Mouse (Mus musculus): ENCODE results near the gene Gtsf1l. TPM values are rescaled to one million over a fixed set of nuclear protein-coding genes. Genes with fewer than 3 reads are reported as not detected.

The Gtsf1l gene
- polyA plus RNA-seq (2016; fragmentation: Nextera tagmentation; extraction: Ambion mirVana), result not detected in 2 replicates

GRCm38 (mm10) chr2:163087728-163088127 lies at the start of gene Gtsf1l:
Gene Gtsf1l, minus strand, starts transcription at chr2:163087855.
- Histone ChIP-seq H3K27ac (no peak within 1 kb of the TSS), H3K4me1 (replicated peaks) (no peaks in the 10 kb centered on the region), H3K27me3 (ENCODE audit: insufficient read depth, poor library complexity, severe bottlenecking) (no peaks in the 10 kb centered on the region), H3K4me3 (no peak within 1 kb of the TSS), H3K9me3 (no peaks in the 10 kb centered on the region), H3K36me3 (peaks cover 21% of the 10 kb centered on the region)
- no peak for DNase-seq (ENCODE audit: low spot score)
- 86% methylated on average over 9 of the region's 9 CpGs for WGBS

- Histone ChIP-seq H3K4me3 (no peak overlapping the region), H3K4me1 (replicated peaks) (no peaks in the 10 kb centered on the region), H3K36me3 (no peaks in the 10 kb centered on the region), H3K27me3 (ENCODE audit: insufficient read depth, poor library complexity, severe bottlenecking) (no peaks in the 10 kb centered on the region), H3K9me3 (no peaks in the 10 kb centered on the region), H3K27ac (no peak overlapping the region)
- DNase-seq (ENCODE audit: low spot score), result no peak
Measured at GRCm38 (mm10) chr2:163136996-163137395, 49.3 kb upstream of the Gtsf1l start.

GRCm38 (mm10) chr2:163135931-163136330 lies 48.3 kb upstream of the Gtsf1l start:
- no peak for DNase-seq (ENCODE audit: low spot score)
- Histone ChIP-seq H3K4me1 (replicated peaks) (0 out of 2 replicates have a peak, but pooled peaks cover 3% of the 10 kb centered on the region), H3K27ac (no peak overlapping the region), H3K4me3 (no peak overlapping the region), H3K9me3 (no peaks in the 10 kb centered on the region), H3K27me3 (ENCODE audit: insufficient read depth, poor library complexity, severe bottlenecking) (no peaks in the 10 kb centered on the region), H3K36me3 (no peaks in the 10 kb centered on the region)
- WGBS, result 85% methylated on average over 6 of the region's 6 CpGs

- Histone ChIP-seq H3K27ac (no peak overlapping the region), H3K4me3 (no peak overlapping the region), H3K27me3 (ENCODE audit: insufficient read depth, poor library complexity, severe bottlenecking) (no peaks in the 10 kb centered on the region), H3K4me1 (replicated peaks) (0 out of 2 replicates have a peak, but pooled peaks cover 3% of the 10 kb centered on the region), H3K9me3 (peaks cover 3% of the 10 kb centered on the region; the same call in 1 of the 2 replicates), H3K36me3 (no peaks in the 10 kb centered on the region)
- 94% methylated on average over 5 of the region's 5 CpGs for WGBS
- DNase-seq (ENCODE audit: low spot score), result no peak
Measured at GRCm38 (mm10) chr2:163132314-163132713, 44.7 kb upstream of the Gtsf1l start.

- no peak for DNase-seq (ENCODE audit: low spot score)
- peaks cover 4% of the 10 kb centered on the region; the same call in 1 of the 2 replicates for H3K9me3 ChIP-seq
- H3K4me3 ChIP-seq, result no peak overlapping the region
- 83% methylated on average over 5 of the region's 5 CpGs for WGBS
- H3K4me1 ChIP-seq (replicated peaks), result 0 out of 2 replicates have a peak, but pooled peaks cover 3% of the 10 kb centered on the region
- H3K27me3 ChIP-seq (ENCODE audit: insufficient read depth, poor library complexity, severe bottlenecking), result no peaks in the 10 kb centered on the region
- no peaks in the 10 kb centered on the region for H3K36me3 ChIP-seq
- no peak overlapping the region for H3K27ac ChIP-seq
Measured at GRCm38 (mm10) chr2:163130837-163131236, 43.2 kb upstream of the Gtsf1l start.

- peaks cover 29% of the 10 kb centered on the region for H3K27me3 ChIP-seq (ENCODE audit: insufficient read depth, poor library complexity, severe bottlenecking)
- 89% methylated on average over 5 of the region's 5 CpGs for WGBS
- H3K4me3 ChIP-seq, result no peak overlapping the region
- H3K4me1 ChIP-seq (replicated peaks), result peaks cover 34% of the 10 kb centered on the region
- H3K27ac ChIP-seq, result no peak overlapping the region
- DNase-seq (ENCODE audit: low spot score), result no peak
- no peaks in the 10 kb centered on the region for H3K36me3 ChIP-seq
- peaks cover 4% of the 10 kb centered on the region; the same call in 1 of the 2 replicates for H3K9me3 ChIP-seq
Measured at GRCm38 (mm10) chr2:163123496-163123895, 35.8 kb upstream of the Gtsf1l start.

GRCm38 (mm10) chr2:163122319-163122718 lies 34.7 kb upstream of the Gtsf1l start:
- 28% methylated on average over 9 of the region's 9 CpGs for WGBS
- H3K4me3 ChIP-seq, result peak overlapping the region; percentile 16; the same call in 1 of the 2 replicates
- H3K4me1 ChIP-seq (replicated peaks), result peaks cover 34% of the 10 kb centered on the region
- H3K36me3 ChIP-seq, result no peaks in the 10 kb centered on the region
- peaks cover 32% of the 10 kb centered on the region for H3K27me3 ChIP-seq (ENCODE audit: insufficient read depth, poor library complexity, severe bottlenecking)
- peak overlapping the region; percentile 60; the same call in 1 of the 2 replicates for H3K27ac ChIP-seq
- H3K9me3 ChIP-seq, result peaks cover under 1% of the 10 kb centered on the region; the same call in 1 of the 2 replicates
- peak; percentile 51 for DNase-seq (ENCODE audit: low spot score)

GRCm38 (mm10) chr2:163121353-163121660 lies 33.7 kb upstream of the Gtsf1l start:
- DNase-seq (ENCODE audit: low spot score), result no peak
- no peak overlapping the region for H3K4me3 ChIP-seq
- peaks cover 34% of the 10 kb centered on the region for H3K4me1 ChIP-seq (replicated peaks)
- H3K27me3 ChIP-seq (ENCODE audit: insufficient read depth, poor library complexity, severe bottlenecking), result peaks cover 32% of the 10 kb centered on the region
- H3K27ac ChIP-seq, result no peak overlapping the region
- no peaks in the 10 kb centered on the region for H3K9me3 ChIP-seq
- no peaks in the 10 kb centered on the region for H3K36me3 ChIP-seq
- WGBS, result 89% methylated on average over 3 of the region's 3 CpGs

GRCm38 (mm10) chr2:163120626-163121352 lies 33.1 kb upstream of the Gtsf1l start:
- Histone ChIP-seq H3K27ac (no peak overlapping the region), H3K36me3 (no peaks in the 10 kb centered on the region), H3K4me1 (replicated peaks) (peaks cover 34% of the 10 kb centered on the region), H3K27me3 (ENCODE audit: insufficient read depth, poor library complexity, severe bottlenecking) (peaks cover 32% of the 10 kb centered on the region), H3K9me3 (no peaks in the 10 kb centered on the region), H3K4me3 (no peak overlapping the region)
- no peak for DNase-seq (ENCODE audit: low spot score)
- WGBS, result 66% methylated on average over 15 of the region's 15 CpGs

GRCm38 (mm10) chr2:163111413-163112201 lies 24.0 kb upstream of the Gtsf1l start:
- 39% methylated on average over 16 of the region's 16 CpGs for WGBS
- Histone ChIP-seq H3K27me3 (ENCODE audit: insufficient read depth, poor library complexity, severe bottlenecking) (peaks cover 27% of the 10 kb centered on the region), H3K27ac (peak overlapping the region; percentile 74; the same call in 1 of the 2 replicates), H3K4me1 (replicated peaks) (peaks cover 44% of the 10 kb centered on the region), H3K9me3 (0 out of 2 replicates have a peak, but pooled peaks cover 3% of the 10 kb centered on the region), H3K36me3 (no peaks in the 10 kb centered on the region), H3K4me3 (no peak overlapping the region; the same call in 1 of the 2 replicates)
- DNase-seq (ENCODE audit: low spot score), result no peak

- H3K4me1 ChIP-seq (replicated peaks), result peaks cover 44% of the 10 kb centered on the region
- H3K9me3 ChIP-seq, result 0 out of 2 replicates have a peak, but pooled peaks cover 3% of the 10 kb centered on the region
- peaks cover 36% of the 10 kb centered on the region for H3K27me3 ChIP-seq (ENCODE audit: insufficient read depth, poor library complexity, severe bottlenecking)
- WGBS, result 93% methylated on average over 1 of the region's 1 CpGs
- no peak overlapping the region for H3K4me3 ChIP-seq
- no peaks in the 10 kb centered on the region for H3K36me3 ChIP-seq
- DNase-seq (ENCODE audit: low spot score), result no peak
- H3K27ac ChIP-seq, result no peak overlapping the region
Measured at GRCm38 (mm10) chr2:163110706-163111105, 23.1 kb upstream of the Gtsf1l start.

GRCm38 (mm10) chr2:163108385-163108784 lies 20.7 kb upstream of the Gtsf1l start:
- H3K27ac ChIP-seq, result peak overlapping the region; percentile 12; the same call in 1 of the 2 replicates
- peaks cover 55% of the 10 kb centered on the region for H3K4me1 ChIP-seq (replicated peaks)
- peaks cover 55% of the 10 kb centered on the region for H3K27me3 ChIP-seq (ENCODE audit: insufficient read depth, poor library complexity, severe bottlenecking)
- WGBS, result 41% methylated on average over 9 of the region's 9 CpGs
- H3K9me3 ChIP-seq, result 0 out of 2 replicates have a peak, but pooled peaks cover 3% of the 10 kb centered on the region
- peak; percentile 49 for DNase-seq (ENCODE audit: low spot score)
- H3K36me3 ChIP-seq, result no peaks in the 10 kb centered on the region
- H3K4me3 ChIP-seq, result no peak overlapping the region

Data from hindbrain, embryonic 10.5 days (tissue).